Mouse (Mus musculus): ENCODE measurements around the gene Jak3. TPM values are rescaled to one million over a fixed set of nuclear protein-coding genes. Genes with fewer than 3 reads are reported as not detected.
A peak's percentile ranks its signal among the peaks of the same experiment; 100 is the strongest.

Gene Jak3
- 1.2 and 1.9 TPM in 2 replicates for total RNA-seq (2015; ENCODE audit: low replicate concordance)
- 0.43 and 1.4 TPM in 2 replicates for total RNA-seq (2017; ENCODE audit: low replicate concordance)

- ATAC-seq (replicated peaks; ENCODE audit: low FRiP score, poor library complexity, severe bottlenecking) = no peak
These were observed at the start of gene Jak3 for GRCm38 (mm10) chr8:71676020-71676741. Jak3 (plus strand) TSS chr8:71676296.

- ATAC-seq (replicated peaks; ENCODE audit: low FRiP score, poor library complexity, severe bottlenecking) = no peak
These were observed 49.3 kb upstream of the Jak3 start for GRCm38 (mm10) chr8:71626753-71627152.

- ATAC-seq (replicated peaks; ENCODE audit: low FRiP score, poor library complexity, severe bottlenecking) = no peak
These were observed 48.6 kb upstream of the Jak3 start for GRCm38 (mm10) chr8:71627265-71628099.

GRCm38 (mm10) chr8:71628396-71629095 lies 47.5 kb upstream of the Jak3 start:
- ATAC-seq (replicated peaks; ENCODE audit: low FRiP score, poor library complexity, severe bottlenecking) = no peak

GRCm38 (mm10) chr8:71629096-71629697 lies 46.9 kb upstream of the Jak3 start:
- ATAC-seq (replicated peaks; ENCODE audit: low FRiP score, poor library complexity, severe bottlenecking) = peak; percentile 77

- ATAC-seq (replicated peaks; ENCODE audit: low FRiP score, poor library complexity, severe bottlenecking) = no peak
These were observed 46.3 kb upstream of the Jak3 start for GRCm38 (mm10) chr8:71629781-71630212.

- ATAC-seq (replicated peaks; ENCODE audit: low FRiP score, poor library complexity, severe bottlenecking) = no peak
These were observed 45.3 kb upstream of the Jak3 start for GRCm38 (mm10) chr8:71630761-71631160.

GRCm38 (mm10) chr8:71631897-71632296 lies 44.2 kb upstream of the Jak3 start:
- no peak for ATAC-seq (replicated peaks; ENCODE audit: low FRiP score, poor library complexity, severe bottlenecking)

GRCm38 (mm10) chr8:71633164-71633563 lies 42.9 kb upstream of the Jak3 start:
- ATAC-seq (replicated peaks; ENCODE audit: low FRiP score, poor library complexity, severe bottlenecking) = no peak

GRCm38 (mm10) chr8:71633981-71634667 lies 42.0 kb upstream of the Jak3 start:
- 0 out of 2 replicates have a peak, but pooled peaks have one; percentile 42 for ATAC-seq (replicated peaks; ENCODE audit: low FRiP score, poor library complexity, severe bottlenecking)

- no peak for ATAC-seq (replicated peaks; ENCODE audit: low FRiP score, poor library complexity, severe bottlenecking)
These were observed 38.7 kb upstream of the Jak3 start for GRCm38 (mm10) chr8:71637149-71638095.

- no peak for ATAC-seq (replicated peaks; ENCODE audit: low FRiP score, poor library complexity, severe bottlenecking)
These were observed 37.8 kb upstream of the Jak3 start for GRCm38 (mm10) chr8:71638321-71638720.

- no peak for ATAC-seq (replicated peaks; ENCODE audit: low FRiP score, poor library complexity, severe bottlenecking)
These were observed 36.8 kb upstream of the Jak3 start for GRCm38 (mm10) chr8:71639318-71639717.

GRCm38 (mm10) chr8:71645510-71645909 lies 30.6 kb upstream of the Jak3 start:
- ATAC-seq (replicated peaks; ENCODE audit: low FRiP score, poor library complexity, severe bottlenecking) = no peak

GRCm38 (mm10) chr8:71654600-71654999 lies 21.5 kb upstream of the Jak3 start:
- peak; percentile 33; the same call in 1 of the 2 replicates for ATAC-seq (replicated peaks; ENCODE audit: low FRiP score, poor library complexity, severe bottlenecking)

GRCm38 (mm10) chr8:71657816-71658215 lies 18.3 kb upstream of the Jak3 start:
- 0 out of 2 replicates have a peak, but pooled peaks have one; percentile 31 for ATAC-seq (replicated peaks; ENCODE audit: low FRiP score, poor library complexity, severe bottlenecking)

GRCm38 (mm10) chr8:71658515-71659049 lies 17.5 kb upstream of the Jak3 start:
- no peak for ATAC-seq (replicated peaks; ENCODE audit: low FRiP score, poor library complexity, severe bottlenecking)

- ATAC-seq (replicated peaks; ENCODE audit: low FRiP score, poor library complexity, severe bottlenecking) = no peak
These were observed 16.3 kb upstream of the Jak3 start for GRCm38 (mm10) chr8:71659751-71660150.

All from erythroblast, adult 5-6 weeks (primary cell).